Mouse (Mus musculus): ENCODE measurements around the gene Mapk12.

Mapk12 gene

DNA sequence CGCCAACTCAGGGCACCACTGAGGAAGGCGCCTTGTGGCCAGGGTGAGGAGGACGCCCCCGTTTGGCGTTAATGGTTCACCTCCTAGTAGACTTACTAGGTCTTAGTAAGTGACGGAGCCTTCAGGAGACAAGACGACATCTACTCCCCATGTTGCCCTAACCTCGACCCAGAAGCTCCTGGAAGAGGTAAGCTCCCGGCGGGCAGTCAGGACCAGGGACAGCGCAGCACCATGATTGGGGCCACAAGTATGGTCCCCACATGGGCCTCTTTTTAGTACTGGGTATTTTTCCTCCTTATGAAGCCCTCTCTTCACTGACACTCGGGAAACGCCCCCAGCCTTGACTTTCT is 9.5 kb upstream of the Mapk12 start:
- ChIA-PET POLR2A (interaction anchor here (0.7 to 2.5 kb wide), 27 partner anchors 9 to 397 kb away, joined by 3 to 11 read pairs (median 4); partner anchors contain the start of genes Mapk12 (in 3 of the 4), Hdac10 (in 2 of the 4), C730034F03Rik (in 1 of the 4) and Chkb (in 1 of the 4)), CTCF (interaction anchor here in 3 of 4 experiments (0.6 to 3.1 kb wide), 9 partner anchors 8 to 322 kb away, joined by 3 to 11 read pairs (median 4); partner anchors contain the start of genes Hdac10 (in 2 of the 3), Dennd6b (in 1 of the 3) and Tubgcp6 (in 1 of the 3))

DNA sequence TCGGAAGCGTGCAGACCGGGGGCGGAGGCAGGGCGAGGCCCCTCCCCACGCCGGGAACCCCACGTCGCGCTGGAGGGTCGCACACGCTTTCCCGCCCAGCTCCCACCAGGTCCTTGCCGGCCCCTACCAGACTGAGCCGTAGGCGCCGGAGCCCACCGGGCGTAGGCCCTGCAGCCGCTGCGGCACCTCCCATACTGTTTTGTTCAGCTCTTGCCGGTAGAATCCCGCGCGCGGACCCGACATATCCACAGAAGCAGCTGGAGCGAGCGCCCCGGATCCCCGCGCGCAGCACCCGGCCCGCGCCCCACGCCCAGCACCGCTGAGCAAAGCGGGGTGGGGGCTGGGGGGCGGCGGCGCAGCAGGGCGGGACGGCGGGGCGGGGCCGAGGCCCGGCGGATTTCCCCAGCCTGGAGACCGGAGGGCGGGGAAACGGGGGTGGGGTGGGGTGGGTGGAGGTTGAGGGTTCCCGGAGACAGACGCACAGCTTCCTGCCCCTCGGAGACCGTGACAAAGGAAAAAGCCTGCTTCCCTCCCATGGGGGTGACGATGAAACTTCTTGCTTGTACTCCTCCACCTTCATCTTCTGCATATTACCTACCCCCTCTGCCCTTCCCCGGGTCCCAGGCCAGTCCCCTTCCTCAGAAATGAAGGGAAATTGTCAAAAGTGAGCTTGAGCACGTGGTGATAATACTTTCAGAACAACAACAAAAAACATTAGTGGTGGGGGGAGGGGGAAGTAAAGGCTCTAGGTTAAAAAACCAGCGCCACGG is 9.0 kb upstream of the Mapk12 start, which contains the start of gene Mapk11:
Mapk11 (minus strand) TSS at position 358 of the 770 bp plus-strand sequence.
- ChIA-PET POLR2A (interaction anchor here (0.6 to 2.5 kb wide), 30 partner anchors 8 to 441 kb away, joined by 3 to 11 read pairs (median 4); partner anchors contain the start of genes Mapk12 (in 3 of the 4), Hdac10 (in 2 of the 4), C730034F03Rik (in 1 of the 4) and Chkb (in 1 of the 4)), CTCF (interaction anchor here in 3 of 4 experiments (0.6 to 3.1 kb wide), 11 partner anchors 8 to 594 kb away, joined by 3 to 11 read pairs (median 4); partner anchors contain the start of genes Hdac10 (in 2 of the 3), Tubgcp6 (in 2 of the 3) and Dennd6b (in 1 of the 3))

DNA sequence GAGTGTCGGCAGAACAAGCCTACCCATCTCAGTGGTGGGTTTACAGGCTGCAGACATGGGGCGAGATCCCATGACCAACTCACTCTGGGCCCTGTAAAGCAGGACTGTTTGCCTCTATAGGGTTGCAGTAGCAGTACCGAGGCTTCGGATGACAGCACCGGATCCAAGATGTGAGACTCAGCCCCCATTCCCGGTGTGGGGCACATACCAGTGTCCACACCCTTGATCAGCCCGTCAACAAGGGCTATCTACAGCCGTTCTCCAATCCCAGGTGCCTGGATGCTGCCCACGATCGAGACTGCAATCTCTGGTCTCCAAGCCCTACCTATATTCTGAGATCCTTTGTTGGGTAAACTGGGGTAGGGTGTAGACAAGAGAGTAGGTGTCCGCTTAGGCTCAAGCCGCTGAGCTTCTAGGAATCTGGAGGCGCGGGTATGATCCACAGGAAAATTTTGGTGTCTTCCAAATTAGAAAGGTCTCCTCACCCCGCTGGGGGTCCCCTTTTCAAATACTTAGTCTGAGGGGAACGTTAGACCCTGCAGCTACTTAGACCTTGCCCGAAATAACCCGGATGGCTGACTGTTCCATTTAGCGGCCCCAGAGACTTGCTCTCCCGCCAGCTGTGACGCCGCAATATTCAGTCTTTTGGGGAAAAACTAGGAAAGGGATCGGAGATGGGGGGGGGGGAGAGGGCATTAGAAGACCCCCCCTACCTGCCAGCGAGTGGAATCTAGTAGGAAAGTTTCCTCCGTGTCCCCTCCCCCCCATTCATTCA is 8.2 kb upstream of the Mapk12 start:
- POLR2A ChIA-PET: interaction anchor here (0.6 to 2.5 kb wide), 20 partner anchors 9 to 440 kb away, joined by 3 to 11 read pairs (median 5); partner anchors contain the start of genes C730034F03Rik (in 1 of the 4), Chkb (in 1 of the 4), Dennd6b (in 1 of the 4) and Gm44502 (in 1 of the 4)
- CTCF ChIA-PET: interaction anchor here in 3 of 4 experiments (0.6 to 3.1 kb wide), 10 partner anchors 20 to 1017 kb away, joined by 3 to 11 read pairs (median 4); partner anchors contain the start of genes Hdac10 (in 2 of the 3), Tubgcp6 (in 2 of the 3) and Dennd6b (in 1 of the 3)

DNA sequence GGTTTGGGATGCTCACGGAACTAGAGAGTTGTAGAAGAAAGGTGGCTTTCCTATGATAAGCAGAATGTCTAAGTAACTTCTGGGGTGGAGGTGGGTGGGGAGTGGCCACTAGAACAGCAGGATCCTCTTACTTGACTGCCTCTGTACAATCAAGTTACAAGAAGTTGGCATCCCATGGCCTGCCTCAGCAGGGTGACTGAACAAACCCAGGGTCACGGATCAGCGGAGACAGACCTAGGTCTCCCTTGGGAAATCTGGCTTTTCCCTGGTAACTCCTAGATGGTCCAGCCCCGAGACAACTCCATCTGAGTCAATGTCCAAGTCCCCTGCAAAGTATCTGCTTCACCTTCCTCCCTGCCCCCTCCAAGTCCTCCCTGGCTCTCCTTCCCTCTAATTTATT is 7.4 kb upstream of the Mapk12 start:
- POLR2A ChIA-PET: no interaction called here
- CTCF ChIA-PET: no interaction called here

DNA sequence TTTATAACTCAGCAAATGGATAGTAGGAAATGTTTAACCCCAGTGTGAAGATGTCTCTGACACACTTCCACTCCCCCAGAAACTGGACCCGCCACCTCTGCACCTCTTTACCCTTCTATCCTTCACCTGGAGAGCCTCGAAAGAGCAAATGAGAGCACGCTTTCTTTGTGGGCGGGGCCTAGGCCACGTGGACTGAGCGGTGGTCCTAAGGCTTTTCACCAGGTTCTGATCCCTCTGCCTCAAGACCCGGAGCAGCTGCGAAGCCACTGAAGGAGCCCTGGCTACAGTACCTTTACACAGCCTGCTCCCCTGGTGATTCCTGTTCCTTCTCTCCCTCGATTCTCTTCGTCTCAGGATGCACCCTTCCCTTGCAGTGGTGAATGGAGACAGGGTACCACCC is 7.0 kb upstream of the Mapk12 start:
- POLR2A ChIA-PET: interaction anchor here in 2 of 4 experiments (1.0 to 2.0 kb wide), 3 partner anchors 24 to 30 kb away, joined by 3 to 4 read pairs (median 4); partner anchors contain the start of gene Tubgcp6 (in 1 of the 2)
- CTCF ChIA-PET: no interaction called here

DNA sequence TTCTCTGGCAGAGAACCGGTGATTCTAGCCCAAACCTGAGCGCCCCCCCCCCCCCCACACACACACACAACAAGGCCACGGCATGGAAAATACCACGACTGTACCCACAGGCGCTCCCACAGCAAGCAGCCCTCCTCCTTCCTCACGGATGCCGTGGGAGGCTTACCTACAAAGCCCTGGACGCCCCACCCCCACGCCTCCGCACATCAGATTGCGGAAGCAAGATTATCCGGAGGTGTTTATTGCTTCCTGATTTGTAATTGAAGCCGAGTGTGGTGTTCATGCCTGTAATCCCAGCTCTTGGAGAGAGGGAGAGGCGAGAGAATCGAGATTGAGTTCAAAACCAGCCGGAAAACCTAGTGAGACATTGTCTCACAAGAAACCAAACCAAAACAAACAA is 6.5 kb upstream of the Mapk12 start:
- CTCF ChIA-PET: interaction anchor here in 2 of 4 experiments (0.6 to 1.8 kb wide), 5 partner anchors 9 to 103 kb away, joined by 3 to 7 read pairs (median 4); partner anchors contain the start of gene Hdac10 (in 1 of the 2)
- POLR2A ChIA-PET: interaction anchor here in 3 of 4 experiments (0.7 to 2.0 kb wide), 15 partner anchors 18 to 430 kb away, joined by 3 to 5 read pairs (median 4); partner anchors contain the start of genes Pim3 (in 1 of the 3), Sco2 (in 1 of the 3) and Tubgcp6 (in 1 of the 3)

DNA sequence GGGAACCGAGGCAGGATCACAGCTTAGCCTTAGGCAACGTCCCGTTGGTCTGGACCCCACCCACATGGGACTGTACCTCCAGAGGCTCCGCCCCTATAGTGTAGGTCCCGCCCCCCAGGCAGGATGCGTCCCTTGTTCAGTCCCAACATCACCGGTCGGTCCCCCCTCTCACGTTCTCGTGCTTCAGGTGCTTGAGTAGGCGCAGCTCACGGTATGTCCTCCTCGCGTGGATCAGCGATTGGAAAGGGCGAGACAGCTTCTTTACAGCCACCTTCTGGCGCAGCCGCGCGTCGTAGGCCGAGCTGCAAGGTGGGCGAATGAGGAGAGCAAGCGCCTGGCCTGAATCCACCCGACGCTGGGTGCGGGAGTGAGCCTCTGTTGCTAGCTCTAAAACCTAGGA is 6.0 kb upstream of the Mapk12 start:
- CTCF ChIA-PET: interaction anchor here in 3 of 4 experiments (0.6 to 1.8 kb wide), 7 partner anchors 9 to 104 kb away, joined by 3 to 7 read pairs (median 4); partner anchors contain the start of gene Hdac10 (in 2 of the 3)
- POLR2A ChIA-PET: interaction anchor here in 3 of 4 experiments (0.6 to 2.0 kb wide), 22 partner anchors 17 to 751 kb away, joined by 3 to 7 read pairs (median 3); partner anchors contain the start of genes Hdac10 (in 1 of the 3), Pim3 (in 1 of the 3), Sco2 (in 1 of the 3) and Tubgcp6 (in 1 of the 3)

DNA sequence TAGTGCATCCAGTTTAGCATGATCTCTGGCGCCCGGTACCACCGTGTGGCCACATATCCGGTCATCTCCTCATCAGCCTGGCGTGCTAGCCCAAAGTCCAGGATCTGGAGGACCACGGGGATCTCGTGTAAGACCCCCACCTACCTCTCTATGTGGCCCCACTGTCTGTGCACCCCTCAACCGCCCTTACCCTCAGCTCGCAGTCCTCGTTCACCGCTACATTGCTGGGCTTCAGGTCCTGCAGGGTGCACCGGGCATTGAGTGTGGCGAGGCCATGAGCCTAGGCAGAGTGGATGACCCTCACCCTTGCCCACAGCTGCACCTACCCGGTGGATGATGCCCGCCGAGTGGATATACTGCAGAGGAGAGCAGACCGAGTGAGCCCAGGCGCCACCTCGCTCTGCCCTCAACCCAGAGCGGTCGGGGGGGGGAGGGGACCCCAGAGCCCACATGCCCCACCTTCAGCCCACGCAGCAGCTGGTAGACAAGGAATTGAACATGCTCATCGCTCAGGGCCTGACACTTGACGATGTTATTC is 5.4 kb upstream of the Mapk12 start:
- ChIA-PET POLR2A (interaction anchor here in 3 of 4 experiments (0.5 to 2.0 kb wide), 19 partner anchors 18 to 752 kb away, joined by 3 to 7 read pairs (median 3); partner anchors contain the start of genes Dennd6b (in 1 of the 3), Hdac10 (in 1 of the 3), Pim3 (in 1 of the 3) and Sco2 (in 1 of the 3)), CTCF (interaction anchor here in 3 of 4 experiments (0.6 to 1.8 kb wide), 5 partner anchors 10 to 50 kb away, joined by 3 to 6 read pairs (median 4); partner anchors contain the start of gene Hdac10 (in 2 of the 3))

DNA sequence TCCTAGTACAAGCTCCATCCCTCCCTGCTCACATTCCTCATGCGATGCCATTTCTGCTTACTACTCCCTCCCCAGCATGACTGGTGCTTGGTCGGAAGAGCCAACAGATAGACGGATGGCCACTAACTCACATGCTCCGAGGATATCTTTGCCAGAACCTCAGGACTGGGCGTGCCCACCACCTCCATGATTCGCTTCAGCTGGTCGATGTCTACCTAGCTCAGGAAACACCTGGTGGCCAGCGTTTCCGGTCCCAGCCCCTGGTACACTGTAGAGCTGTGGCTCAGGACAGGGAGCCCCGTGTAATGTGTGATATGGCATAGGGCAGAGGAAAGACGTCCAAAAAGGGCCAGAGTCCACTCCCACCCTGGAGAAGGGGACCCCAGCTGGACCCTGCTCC is 4.5 kb upstream of the Mapk12 start:
- ChIA-PET CTCF (interaction anchor here in 2 of 4 experiments (1.1 to 1.8 kb wide), 2 partner anchors 17 kb away, joined by 3 to 6 read pairs; partner anchors contain the start of gene Hdac10 (in 1 of the 2)), POLR2A (interaction anchor here in 3 of 4 experiments (0.6 to 1.4 kb wide), 4 partner anchors 22 to 358 kb away, joined by 3 to 4 read pairs (median 3); partner anchors contain the start of genes Dennd6b (in 1 of the 3) and Tubgcp6 (in 1 of the 3))

DNA sequence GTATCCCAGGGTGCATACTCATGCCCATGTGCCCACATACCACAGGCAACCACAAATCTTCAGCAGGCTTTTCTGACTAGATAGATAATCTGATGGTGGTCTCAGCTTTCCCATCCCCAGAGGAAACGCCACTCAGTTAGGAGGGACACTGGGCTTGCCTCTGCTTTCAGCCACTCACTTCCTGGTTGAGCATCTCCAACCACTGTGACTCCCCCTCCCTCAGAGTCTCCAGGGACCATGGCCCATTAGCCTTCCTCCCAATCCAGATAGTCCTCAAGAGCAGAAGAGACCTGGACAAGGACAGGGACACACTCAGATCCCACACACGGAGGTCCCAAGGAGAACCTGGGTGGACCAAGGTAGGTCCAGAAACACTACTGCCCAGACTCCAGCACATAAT is 2.6 kb upstream of the Mapk12 start:
- CTCF ChIA-PET: interaction anchor here in 1 of 4 experiments (2.8 kb wide), 1 partner anchor 15 kb away, joined by 8 read pairs; the partner anchor contains the start of gene Hdac10

DNA sequence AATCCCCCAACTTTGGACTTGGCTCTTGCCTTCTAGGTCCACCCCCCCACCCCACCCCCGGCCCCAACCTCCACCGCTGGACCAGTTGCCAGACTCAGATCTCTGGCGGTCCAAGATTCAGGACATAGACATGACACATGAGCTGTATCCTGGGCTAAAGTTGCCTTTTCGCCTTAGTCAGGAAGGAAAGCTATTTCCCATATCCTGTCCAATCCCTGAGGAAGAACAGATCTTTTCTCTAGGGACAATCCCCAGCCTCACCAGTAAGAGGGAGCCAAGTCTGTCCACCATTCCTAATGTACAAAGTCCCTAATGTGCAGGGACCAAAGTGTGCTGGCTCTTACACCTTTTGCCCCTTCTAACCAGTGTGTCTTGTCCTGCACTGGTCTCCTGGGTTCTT is 1.4 kb upstream of the Mapk12 start:
- ChIA-PET CTCF (interaction anchor here in 3 of 4 experiments (0.6 to 3.1 kb wide), 3 partner anchors 14 to 147 kb away, joined by 6 to 22 read pairs (median 8); partner anchors contain the start of gene Hdac10 (in 2 of the 3)), POLR2A (interaction anchor here (0.6 to 2.5 kb wide), 9 partner anchors 15 to 426 kb away, joined by 3 to 8 read pairs (median 3); partner anchors contain the start of gene Tubgcp6 (in 1 of the 4))

More for the DNA sequence above, 2.6 kb upstream of the Mapk12 start:
- POLR2A ChIA-PET: interaction anchor here in 1 of 4 experiments (0.8 kb wide), 1 partner anchor 72 kb away, joined by 4 read pairs; no protein-coding TSS in a partner anchor

DNA sequence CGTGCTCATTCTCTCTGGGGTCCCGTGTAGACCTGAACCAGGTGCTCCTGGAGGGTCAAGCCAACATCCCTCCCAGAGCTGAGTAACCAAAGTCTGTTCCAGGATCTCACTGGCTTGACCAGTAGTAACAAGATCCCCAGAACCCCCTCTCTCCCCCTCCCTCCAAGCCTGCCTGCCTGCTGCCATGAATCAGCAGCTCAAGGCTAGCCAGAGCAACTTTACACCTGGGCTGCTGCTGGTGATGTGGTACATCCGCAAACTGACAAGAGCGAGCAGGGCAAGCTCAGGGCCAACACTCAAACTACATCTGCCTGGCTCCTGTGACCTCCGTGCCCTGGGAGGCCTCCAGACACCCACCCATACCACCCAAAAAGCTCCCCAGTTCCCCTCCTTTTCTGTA is 940 bp upstream of the Mapk12 start:
- POLR2A ChIA-PET: interaction anchor here (0.6 to 2.5 kb wide), 13 partner anchors 9 to 425 kb away, joined by 3 to 16 read pairs (median 3); partner anchors contain the start of genes Hdac10 (in 1 of the 4), Pim3 (in 1 of the 4), Selenoo (in 1 of the 4) and Tubgcp6 (in 1 of the 4)
- CTCF ChIA-PET: interaction anchor here in 3 of 4 experiments (1.2 to 3.1 kb wide), 4 partner anchors 13 to 16 kb away, joined by 4 to 22 read pairs (median 6); partner anchors contain the start of gene Hdac10 (in 3 of the 3)

DNA sequence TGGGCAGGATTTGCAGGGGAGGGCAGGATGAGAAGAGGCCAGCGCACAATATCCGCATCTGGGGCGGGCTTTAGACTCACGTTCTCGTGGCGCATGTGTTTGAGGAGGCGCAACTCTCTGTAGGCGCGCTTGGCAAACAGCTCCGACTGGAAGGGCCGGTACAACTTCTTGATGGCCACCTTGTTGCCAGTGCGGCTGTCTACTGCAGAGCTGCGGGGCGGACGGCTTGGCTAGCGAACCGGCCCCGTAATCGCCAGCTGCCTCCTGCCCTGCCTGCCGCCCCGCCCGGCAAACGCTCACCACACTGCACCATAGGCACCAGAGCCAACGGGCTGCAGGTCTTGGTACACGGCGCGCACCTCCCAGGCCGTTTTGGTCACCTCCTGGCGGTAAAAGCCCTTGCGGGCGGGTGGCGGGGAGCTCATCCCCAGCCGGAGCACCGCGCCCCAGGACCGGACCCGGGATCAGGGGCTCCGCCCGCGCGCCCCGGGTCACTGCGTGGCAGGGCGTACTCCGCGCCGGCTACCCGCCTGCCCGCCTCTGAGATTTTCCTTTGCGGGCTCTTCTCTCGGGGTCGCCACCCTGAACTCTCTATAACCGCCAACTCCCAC is 350 bp downstream of the Mapk12 start:
- ChIA-PET POLR2A (interaction anchor here (0.5 to 2.5 kb wide), 18 partner anchors 9 to 389 kb away, joined by 3 to 16 read pairs (median 4); partner anchors contain the start of genes Mapk11 (in 3 of the 4), Tubgcp6 (in 2 of the 4), Hdac10 (in 1 of the 4) and Pim3 (in 1 of the 4)), CTCF (interaction anchor here (0.6 to 3.1 kb wide), 9 partner anchors 10 to 311 kb away, joined by 3 to 22 read pairs (median 3); partner anchors contain the start of gene Hdac10 (in 3 of the 4))

DNA sequence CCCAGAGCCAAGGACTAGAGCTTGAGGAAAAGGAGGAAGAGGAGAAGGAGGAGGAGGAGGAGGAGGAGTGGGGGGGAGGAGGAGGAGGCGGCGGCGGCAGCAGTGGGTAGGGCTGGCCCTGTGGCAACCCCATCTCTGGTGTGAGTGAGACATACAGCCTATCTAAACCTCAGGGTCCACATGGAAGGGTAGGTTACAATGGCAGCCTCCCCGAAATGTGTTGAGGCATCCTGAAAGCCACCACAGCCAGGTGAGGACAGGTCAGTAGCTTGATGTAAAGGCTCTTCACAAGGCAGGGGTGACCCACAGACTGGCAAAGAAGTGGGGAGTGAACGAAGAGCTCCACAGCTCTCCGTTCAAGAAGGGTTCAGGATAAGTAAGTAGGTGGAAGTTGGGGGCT is 2.0 kb downstream of the Mapk12 start:
- POLR2A ChIA-PET: interaction anchor here in 2 of 4 experiments (0.6 to 1.6 kb wide), 4 partner anchors 9 to 238 kb away, joined by 3 to 6 read pairs (median 4); partner anchors contain the start of genes Hdac10 (in 2 of the 2) and Tymp (in 1 of the 2)
- CTCF ChIA-PET: interaction anchor here in 2 of 4 experiments (1.0 to 1.6 kb wide), 2 partner anchors 10 kb away, joined by 3 to 7 read pairs; partner anchors contain the start of gene Hdac10 (in 2 of the 2)

DNA sequence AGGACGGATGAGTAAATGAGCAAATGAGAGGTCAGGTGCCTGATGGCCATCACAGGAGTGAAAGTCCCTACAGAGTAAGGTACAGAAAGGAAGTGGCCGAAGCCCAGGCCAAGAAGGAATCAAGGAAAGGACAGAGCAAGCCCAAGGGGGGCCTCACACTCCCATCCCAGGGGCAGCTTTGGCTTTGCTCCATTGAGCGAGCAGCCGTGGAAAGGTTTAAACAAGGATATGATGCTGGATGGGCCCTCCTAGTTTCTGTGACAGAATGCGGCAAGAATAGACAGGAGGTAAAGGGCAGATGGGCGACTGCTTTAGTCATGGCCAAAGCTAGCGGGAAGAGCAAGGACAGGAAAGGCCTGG is 2.5 kb downstream of the Mapk12 start:
- POLR2A ChIA-PET: interaction anchor here in 3 of 4 experiments (0.8 to 1.6 kb wide), 3 partner anchors 9 to 28 kb away, joined by 3 to 6 read pairs (median 6); partner anchors contain the start of gene Hdac10 (in 2 of the 3)
- CTCF ChIA-PET: interaction anchor here in 1 of 4 experiments (1.6 kb wide), 1 partner anchor 10 kb away, joined by 7 read pairs; the partner anchor contains the start of gene Hdac10

Data from embryonic stem cell, embryonic (primary cell).